Mouse (Mus musculus) frontal cortex, postnatal 10 days (tissue): ENCODE measurements around the gene Hps6.
A peak's percentile ranks its signal among the peaks of the same experiment; 100 is the strongest.
"Not testable (repeated sequence)": the region's sequence is repeated elsewhere in the genome, so short reads cannot be mapped to it uniquely, and the experiment has no call there.

ENCODE experiments used
- DNase-seq, 2 experiments: peaks; one replicate each; pipeline ENCODE4 v3.0.0; 2022; ENCODE audit warnings: low spot score in 2 of 2, mixed read lengths in 1 of 2

Hps6 gene

GRCm38 (mm10) chr19:46003371-46004226 lies at the start of gene Hps6:
Hps6 (plus strand) TSS chr19:46003508.
- DNase-seq: peak in 1 of 2 experiments; percentile 49

DNA sequence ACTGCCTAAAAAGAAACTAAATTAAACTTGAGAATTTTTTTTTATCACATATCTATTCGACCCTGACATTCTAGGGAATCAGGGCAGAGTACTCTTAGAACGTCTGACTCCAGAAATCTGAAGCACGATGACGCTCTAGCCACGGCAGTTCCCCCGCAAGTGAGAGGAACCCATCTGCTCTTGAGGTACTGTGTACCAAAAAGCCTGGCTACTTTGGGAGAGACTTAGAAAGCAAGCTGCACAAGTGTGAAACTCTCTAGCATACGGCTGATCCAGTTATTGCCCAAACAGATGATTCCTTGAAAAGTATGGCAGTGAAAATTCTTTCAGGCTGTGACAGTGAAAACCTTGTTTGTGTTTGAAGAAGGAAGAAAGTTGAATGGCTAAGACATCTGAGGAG lies 46.6 kb upstream of the Hps6 start:
- DNase-seq: peak; percentile 17 to 53

- no peak for DNase-seq
These were observed 42.5 kb upstream of the Hps6 start for GRCm38 (mm10) chr19:45960770-45961169.

- no peak for DNase-seq
These were observed 18.9 kb upstream of the Hps6 start for GRCm38 (mm10) chr19:45984379-45984778.

DNA sequence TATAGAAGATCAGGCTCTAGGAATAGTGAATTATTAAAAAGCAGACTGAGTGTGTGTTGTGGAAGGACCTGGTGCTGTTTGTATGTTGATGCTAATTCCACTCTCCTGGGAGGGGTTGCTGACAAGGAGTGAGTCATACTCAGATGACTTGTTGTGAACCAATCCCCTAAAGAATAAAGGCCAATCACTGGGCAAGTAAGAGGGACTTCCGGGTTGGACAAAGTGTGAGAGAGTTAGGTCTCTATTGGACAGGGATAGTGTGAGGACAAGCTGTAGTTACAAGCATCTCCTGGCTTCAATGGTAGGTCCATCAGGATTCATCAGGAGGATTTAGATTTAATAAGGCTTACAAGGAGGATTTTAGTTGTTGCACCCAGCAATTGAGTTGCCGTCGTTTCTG lies 15.1 kb upstream of the Hps6 start:
- DNase-seq: no peak

DNA sequence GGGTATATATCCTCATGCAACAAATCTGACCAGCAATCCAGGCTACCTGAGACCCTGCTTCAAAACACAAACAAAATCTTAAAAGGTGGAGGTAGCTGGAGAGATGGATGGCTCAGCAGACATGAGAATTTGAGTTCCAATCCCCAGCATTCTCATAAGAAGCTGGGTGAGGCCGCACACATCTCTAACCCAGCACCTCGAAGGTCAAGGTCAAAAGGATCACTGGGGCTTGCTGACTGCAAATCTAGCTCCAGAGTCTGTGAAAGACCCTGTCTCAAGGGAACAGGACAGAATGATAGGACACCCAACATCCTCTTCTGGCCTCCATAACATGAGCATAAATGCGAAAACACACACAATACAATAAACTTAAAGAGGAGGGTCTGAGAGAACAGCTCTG lies 12.1 kb upstream of the Hps6 start:
- DNase-seq: no peak

DNA sequence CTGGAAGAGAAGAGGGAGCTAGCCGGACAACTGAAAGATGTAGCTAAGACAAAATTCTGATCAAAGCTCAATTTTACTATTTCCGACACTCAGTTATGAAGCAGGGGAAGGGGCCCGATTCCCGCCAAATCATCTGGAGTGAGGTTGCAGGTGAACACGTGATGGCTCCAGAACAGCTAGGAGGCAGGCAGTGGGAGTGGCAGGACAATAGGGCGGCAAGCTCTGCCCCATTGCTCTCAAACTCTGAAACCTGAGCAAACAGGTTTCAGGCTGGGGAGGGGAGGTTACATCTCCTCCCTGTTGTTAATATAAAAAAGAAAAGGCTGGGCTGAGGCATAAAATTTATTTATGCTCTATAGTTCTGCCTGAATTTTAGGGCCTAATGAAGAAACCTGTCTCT lies 9.9 kb upstream of the Hps6 start:
- not testable (repeated sequence) for DNase-seq

- DNase-seq: no peak
These were observed 9.1 kb upstream of the Hps6 start for GRCm38 (mm10) chr19:45993981-45994737.

- DNase-seq: no peak
These were observed 5.9 kb upstream of the Hps6 start for GRCm38 (mm10) chr19:45997365-45997764.

DNA sequence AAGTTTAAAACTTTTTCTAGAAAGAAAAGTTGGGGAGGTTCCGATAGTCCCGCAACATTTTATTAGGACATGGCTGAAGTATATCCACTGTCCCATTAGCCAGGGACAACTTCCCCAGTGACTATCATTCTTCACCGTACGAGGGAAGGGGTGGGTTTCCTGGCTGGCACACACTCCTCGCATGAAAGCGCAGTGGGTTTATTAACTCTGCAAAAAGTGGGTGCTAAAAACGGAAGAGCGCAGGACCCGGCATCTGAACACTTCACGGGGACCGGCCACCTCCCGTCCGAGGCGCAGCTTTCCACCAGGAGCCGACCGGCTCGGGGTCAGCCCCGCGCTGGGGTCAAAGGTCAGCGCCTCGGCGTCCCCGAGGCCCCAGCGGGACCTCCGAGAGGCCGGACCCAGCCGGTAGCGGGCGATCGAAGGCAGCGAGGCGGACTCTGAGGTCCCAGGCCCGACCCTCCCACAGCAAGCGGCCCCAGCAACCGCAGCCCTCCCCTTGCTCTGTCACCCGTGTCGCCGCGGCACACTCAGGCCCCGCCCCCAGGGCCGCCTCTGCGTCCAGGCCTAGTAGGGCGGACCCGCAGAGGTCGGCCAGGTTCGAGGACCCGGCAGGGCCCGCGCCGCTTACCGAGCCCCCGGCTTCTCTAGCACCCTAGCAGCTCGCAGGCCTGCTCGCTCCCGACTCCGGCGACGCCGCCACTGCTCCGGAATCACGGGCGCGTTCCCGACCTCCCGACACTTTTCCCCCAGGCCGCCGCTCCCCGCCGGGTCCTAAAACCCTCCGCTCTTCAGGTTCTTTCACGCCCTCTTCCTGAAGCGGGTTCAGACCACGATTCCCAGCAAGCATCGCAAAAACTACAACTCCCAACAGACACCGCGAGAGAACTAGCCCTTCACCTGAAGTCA lies 5.3 kb upstream of the Hps6 start, which contains the start of gene Armh3:
Gene Armh3 (minus strand): TSS at position 704 of the 909 bp plus-strand sequence.
- peak; percentile 83 to 91 for DNase-seq

DNA sequence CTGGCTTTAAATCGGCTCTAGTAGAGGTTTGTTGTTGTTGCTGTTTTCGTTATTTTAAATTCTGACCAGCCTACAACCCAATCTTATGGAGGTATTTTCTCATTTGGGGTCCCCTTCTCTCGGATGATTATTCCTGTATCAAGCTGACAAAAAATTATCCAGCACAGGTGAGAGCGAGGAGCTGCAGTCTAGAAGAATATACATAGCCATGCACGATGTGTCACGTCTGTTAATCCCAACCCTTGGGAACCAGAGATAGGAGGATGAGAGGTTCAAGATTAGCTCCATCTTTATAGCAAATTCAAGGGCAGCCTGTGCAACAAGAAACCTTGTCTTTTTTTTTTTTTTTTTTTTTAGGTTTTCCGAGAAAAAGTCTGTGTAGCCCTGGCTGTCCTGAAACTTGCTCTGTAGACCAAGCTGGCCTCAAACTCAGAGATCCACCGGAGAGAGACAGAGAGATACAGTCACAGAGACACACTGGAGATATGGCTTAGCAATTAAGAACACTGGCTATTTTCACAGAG lies 4.6 kb upstream of the Hps6 start:
- DNase-seq: no peak

- no peak for DNase-seq
These were observed 3.9 kb upstream of the Hps6 start for GRCm38 (mm10) chr19:45999378-45999777.

GRCm38 (mm10) chr19:46002279-46002678 lies 1.0 kb upstream of the Hps6 start:
- no peak for DNase-seq

DNA sequence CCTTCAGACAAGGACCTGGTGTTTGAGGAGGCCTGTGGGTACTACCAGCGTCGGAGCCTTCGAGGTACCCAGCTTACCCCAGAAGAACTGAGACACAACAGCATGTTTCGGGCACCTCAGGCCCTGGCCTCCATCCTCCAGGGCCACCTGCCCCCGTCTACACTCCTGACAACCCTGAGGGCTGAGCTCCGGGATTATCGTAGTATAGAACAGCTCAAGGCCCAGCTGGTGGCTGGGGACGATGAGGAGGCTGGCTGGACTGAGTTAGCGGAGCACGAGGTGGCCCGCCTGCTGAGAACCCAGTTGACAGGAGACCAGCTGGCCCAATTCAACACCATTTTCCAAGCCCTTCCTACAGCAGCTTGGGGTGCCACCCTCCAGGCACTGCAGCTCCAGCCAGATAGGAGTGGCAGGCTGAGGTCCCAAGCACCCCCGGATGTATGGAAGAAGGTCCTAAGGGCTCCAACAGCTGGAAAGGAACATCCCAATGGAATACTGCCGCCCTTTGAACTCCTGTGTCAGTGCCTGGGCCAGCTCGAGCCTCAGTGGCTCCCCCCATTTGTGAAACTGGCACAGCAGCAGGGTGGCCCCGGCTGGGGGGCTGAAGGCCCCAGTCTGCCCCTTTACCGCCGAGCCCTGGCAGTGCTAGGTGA lies 1.6 kb downstream of the Hps6 start:
- DNase-seq: no peak

GRCm38 (mm10) chr19:46005680-46006079 lies 2.4 kb downstream of the Hps6 start:
- no peak for DNase-seq

- DNase-seq: peak in 1 of 2 experiments; percentile 83
These were observed 11.4 kb downstream of the Hps6 start for GRCm38 (mm10) chr19:46014572-46015178.

- DNase-seq: no peak
These were observed 12.7 kb downstream of the Hps6 start for GRCm38 (mm10) chr19:46016023-46016422.

DNA sequence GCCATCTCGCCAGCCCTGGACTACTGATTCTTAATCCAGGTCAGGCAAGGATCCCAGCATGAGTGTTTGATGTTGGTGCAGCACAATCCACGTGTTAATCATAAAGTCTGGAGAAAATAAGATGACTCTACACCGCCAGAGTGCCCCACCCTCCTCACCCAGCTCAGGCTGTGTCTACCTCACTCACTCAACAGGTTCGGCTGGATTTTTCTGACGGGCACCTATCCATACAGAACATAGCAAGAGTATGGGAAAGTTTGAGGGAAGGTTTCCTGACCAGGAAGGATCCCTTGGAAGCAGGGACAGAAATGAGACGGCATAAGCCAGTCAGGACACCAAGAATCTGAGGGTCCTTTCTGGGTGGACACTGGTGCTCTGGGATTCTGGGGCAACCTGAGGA lies 21.7 kb downstream of the Hps6 start:
- DNase-seq: no peak

GRCm38 (mm10) chr19:46026567-46026966 lies 23.3 kb downstream of the Hps6 start:
- DNase-seq: no peak

DNA sequence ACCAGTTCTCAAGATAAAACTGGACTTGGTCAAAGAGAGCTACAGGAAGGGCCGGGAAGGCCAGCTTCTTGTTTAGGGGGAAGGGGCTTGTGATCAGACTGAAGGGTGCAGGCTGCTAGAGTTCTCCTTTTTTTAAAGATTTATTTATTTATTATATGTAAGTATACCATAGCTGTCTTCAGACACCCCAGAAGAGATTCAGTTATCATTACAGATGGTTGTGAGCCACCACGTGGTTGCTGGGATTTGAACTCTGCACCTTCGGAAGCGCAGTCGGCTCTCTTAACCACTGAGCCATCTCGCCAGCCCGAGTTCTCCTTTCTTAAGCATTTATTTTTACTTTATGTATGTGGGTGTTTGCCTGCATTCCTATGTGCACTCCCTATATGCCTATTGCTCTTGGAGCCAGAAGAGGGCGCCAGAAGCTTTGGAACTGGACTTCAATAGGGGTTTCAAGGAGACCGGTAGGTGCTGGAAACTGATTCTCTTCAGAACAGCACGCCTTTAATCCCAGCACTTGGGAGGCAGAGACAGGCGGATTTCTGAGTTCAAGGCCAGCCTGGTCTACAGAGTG lies 25.5 kb downstream of the Hps6 start:
- no peak for DNase-seq
